Mouse (Mus musculus) small intestine, adult 2 months (tissue): ENCODE results near the gene Lin7a.

Experiments used
- CTCF ChIP-seq: fragments of 200-500 bp; IDR thresholded peaks from 2 replicates; pipeline ENCODE4 v1.5.1; 2012; ENCODE audit warnings: low read depth, mild to moderate bottlenecking, control low read depth, inconsistent platforms, low read length, moderate library complexity, mixed read lengths; ENCODE audit not compliant: insufficient replicate concordance, insufficient read length; ENCODE audit errors: extremely low read depth
- POLR2A ChIP-seq: fragments of 200-500 bp; IDR thresholded peaks from 2 replicates; pipeline ENCODE4 v1.6.1; 2012; ENCODE audit warnings: low read depth, mild to moderate bottlenecking, control low read depth, inconsistent platforms, low read length, moderate library complexity

DNA sequence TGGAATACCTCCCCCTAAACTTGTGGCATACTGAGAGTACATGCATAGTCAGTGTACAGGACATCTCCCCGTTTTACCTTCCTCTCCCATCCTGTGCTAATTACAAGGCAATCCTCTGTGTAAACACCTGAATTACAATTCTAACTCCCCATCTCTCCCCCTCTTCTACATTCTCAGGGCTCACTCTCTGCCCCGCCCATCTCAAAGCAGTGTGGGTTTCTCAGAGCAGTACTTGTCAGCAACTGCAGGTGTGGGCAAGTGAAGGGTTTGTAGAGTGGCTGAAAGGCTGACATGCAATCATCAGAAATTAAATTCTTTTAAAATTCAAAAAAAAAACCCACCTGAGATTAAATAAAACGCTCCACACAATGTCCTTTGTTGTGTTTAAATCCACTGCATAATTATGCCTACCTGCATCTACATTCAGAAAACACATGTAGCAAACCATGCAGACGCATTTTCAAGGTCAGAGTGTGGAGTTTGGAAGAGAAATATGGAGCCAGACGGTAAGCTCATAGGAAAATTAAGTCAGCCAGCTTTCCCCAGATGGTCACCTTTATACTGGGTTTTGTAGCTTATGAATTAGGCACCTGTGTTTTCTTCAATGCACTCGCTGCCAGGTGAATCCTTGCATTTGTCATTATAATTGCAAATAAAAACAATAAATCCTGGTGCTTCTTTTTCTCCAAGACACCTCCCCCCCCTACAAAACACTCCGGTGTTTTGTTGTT is 22.6 kb downstream of the Lin7a start:
- TF ChIP-seq POLR2A = no peak
- no peak for TF ChIP-seq CTCF
